Mouse (Mus musculus) hindbrain, embryonic 14.5 days (tissue): ENCODE data around the gene Tbp. TPM values are rescaled to one million over a fixed set of nuclear protein-coding genes. Genes with fewer than 3 reads are reported as not detected.

Source experiments
- ATAC-seq: fragments of 200-750 bp; cut with Nextera tagmentation; 2 replicates; pipeline ENCODE4 v1.8.0; 2017; ENCODE audit warnings: moderate number of reproducible peaks, mild to moderate bottlenecking, moderate TSS enrichment, moderate library complexity; ENCODE audit not compliant: low FRiP score
- DNase-seq: peaks from one replicate; pipeline ENCODE4 v3.0.0-alpha.2; 2015; ENCODE audit warnings: low spot score
- H3K27ac ChIP-seq: fragments of 300-500 bp; sonication (generic); 2 replicates; pipeline ENCODE4 v1.5.1; 2014; ENCODE audit warnings: mild to moderate bottlenecking, moderate library complexity
- H3K27me3 ChIP-seq: fragments of 300-500 bp; sonication (generic); 2 replicates; pipeline ENCODE4 v1.6.1; 2014; ENCODE audit warnings: mild to moderate bottlenecking, low read length, mixed read lengths; ENCODE audit not compliant: control insufficient read depth, insufficient read depth
- H3K36me3 ChIP-seq: fragments of 300-500 bp; sonication (generic); replicated peaks from 2 replicates; pipeline ENCODE4 v1.6.1; 2014; ENCODE audit not compliant: control insufficient read depth, insufficient read depth
- H3K4me1 ChIP-seq: fragments of 300-500 bp; sonication (generic); replicated peaks from 2 replicates; pipeline ENCODE4 v1.6.1; 2014; ENCODE audit warnings: antibody characterized with exemption, low read length, mixed read lengths; ENCODE audit not compliant: control insufficient read depth, insufficient read depth
- H3K4me2 ChIP-seq: fragments of 300-500 bp; sonication (generic); replicated peaks from 2 replicates; pipeline ENCODE4 v1.6.1; 2014; ENCODE audit warnings: mild to moderate bottlenecking, moderate library complexity
- H3K4me3 ChIP-seq: fragments of 300-500 bp; sonication (generic); replicated peaks from 2 replicates; pipeline ENCODE4 v1.5.1; 2014; ENCODE audit warnings: mild to moderate bottlenecking, low read length
- H3K9ac ChIP-seq: fragments of 300-500 bp; sonication (generic); 2 replicates; pipeline ENCODE4 v1.6.1; 2014
- H3K9me3 ChIP-seq: fragments of 300-500 bp; sonication (generic); 2 replicates; pipeline ENCODE4 v1.6.1; 2016; ENCODE audit warnings: low read length; ENCODE audit not compliant: control insufficient read depth
- whole genome bisulfite sequencing: fragments of 180-500 bp; shearing (Covaris S2); extraction: QIAGEN DNeasy Blood & Tissue Kit; methylation state at CpG from one replicate; pipeline ENCODE4 v1.1.7; 2014; 5-methylcytosine and 5-hydroxymethylcytosine counted together
- polyA plus RNA-seq: library from polyadenylated mRNA; unstranded; fragments of >200 nt; fragmentation: Nextera tagmentation; extraction: Ambion mirVana; gene quantifications from 2 replicates; pipeline ENCODE4 v1.2.1, GENCODE M21; 2014

The Tbp gene
- polyA plus RNA-seq, 1 experiment from 2014 or later, result 56.6 TPM

- H3K27ac ChIP-seq, result peak within 1 kb of the TSS; percentile 98
- under 1% methylated on average over 43 of the region's 43 CpGs for WGBS
- no peaks in the 10 kb centered on the region for H3K9me3 ChIP-seq
- ATAC-seq, result peak; percentile 99
- peak within 1 kb of the TSS; percentile 86 for H3K9ac ChIP-seq
- DNase-seq, result peak; percentile 100
- peaks cover 8% of the 10 kb centered on the region; the same call in 1 of the 2 replicates for H3K4me1 ChIP-seq
- H3K27me3 ChIP-seq, result no peaks in the 10 kb centered on the region
- H3K36me3 ChIP-seq, result no peaks in the 10 kb centered on the region
- peak within 1 kb of the TSS; percentile 50 for H3K4me3 ChIP-seq
- peak within 1 kb of the TSS; percentile 92 for H3K4me2 ChIP-seq
These were observed 64.6 kb downstream of the Tbp start, which contains the start of gene Prdm9 for GRCm38 (mm10) chr17:15564014-15564927. Gene Prdm9 (minus strand): TSS chr17:15564354.

- Histone ChIP-seq H3K36me3 (no peaks in the 10 kb centered on the region), H3K9ac (peak overlapping the region; percentile 86), H3K27ac (peak overlapping the region; percentile 98), H3K4me3 (peak overlapping the region; percentile 50), H3K9me3 (no peaks in the 10 kb centered on the region), H3K4me1 (peaks cover 8% of the 10 kb centered on the region; the same call in 1 of the 2 replicates), H3K4me2 (peak overlapping the region; percentile 75), H3K27me3 (no peaks in the 10 kb centered on the region)
- 49% methylated on average over 12 of the region's 12 CpGs for WGBS
- DNase-seq (no peak), ATAC-seq (no peak)
These were observed 65.2 kb downstream of the Tbp start for GRCm38 (mm10) chr17:15564928-15565300.

- H3K4me1 ChIP-seq, result peaks cover 8% of the 10 kb centered on the region; the same call in 1 of the 2 replicates
- no peak overlapping the region for H3K4me3 ChIP-seq
- WGBS, result 80% methylated on average over 5 of the region's 5 CpGs
- no peaks in the 10 kb centered on the region for H3K27me3 ChIP-seq
- H3K9ac ChIP-seq, result no peak overlapping the region
- no peak overlapping the region for H3K27ac ChIP-seq
- H3K9me3 ChIP-seq, result no peaks in the 10 kb centered on the region
- H3K36me3 ChIP-seq, result no peaks in the 10 kb centered on the region
- ATAC-seq, result no peak
- H3K4me2 ChIP-seq, result no peak overlapping the region
- DNase-seq, result no peak
These were observed 67.2 kb downstream of the Tbp start for GRCm38 (mm10) chr17:15566908-15567307.

- H3K4me1 ChIP-seq, result no peaks in the 10 kb centered on the region
- no peak overlapping the region for H3K9ac ChIP-seq
- WGBS, result 95% methylated on average over 1 of the region's 1 CpGs
- no peak overlapping the region for H3K4me3 ChIP-seq
- peaks cover 4% of the 10 kb centered on the region; the same call in 1 of the 2 replicates for H3K27me3 ChIP-seq
- H3K36me3 ChIP-seq, result no peaks in the 10 kb centered on the region
- H3K9me3 ChIP-seq, result no peaks in the 10 kb centered on the region
- H3K27ac ChIP-seq, result no peak overlapping the region
- no peak overlapping the region for H3K4me2 ChIP-seq
- ATAC-seq (no peak), DNase-seq (no peak)
These were observed 75.4 kb downstream of the Tbp start for GRCm38 (mm10) chr17:15575056-15575455.

GRCm38 (mm10) chr17:15577291-15577694, 77.6 kb downstream of the Tbp start:
- H3K4me3 ChIP-seq, result peak overlapping the region; percentile 29
- no peaks in the 10 kb centered on the region for H3K36me3 ChIP-seq
- DNase-seq, result peak; percentile 41
- peak overlapping the region; percentile 28; the same call in 1 of the 2 replicates for H3K9ac ChIP-seq
- H3K4me2 ChIP-seq, result peak overlapping the region; percentile 53
- no peaks in the 10 kb centered on the region for H3K4me1 ChIP-seq
- peaks cover 4% of the 10 kb centered on the region; the same call in 1 of the 2 replicates for H3K27me3 ChIP-seq
- H3K27ac ChIP-seq, result no peak overlapping the region
- under 1% methylated on average over 32 of the region's 32 CpGs for WGBS
- no peak for ATAC-seq
- no peaks in the 10 kb centered on the region for H3K9me3 ChIP-seq

Other genes starting within 250 kb of the Tbp start
- 12.5 and 15.1 TPM in 2 replicates for gene Dll1, start 123.0 kb upstream of the Tbp start, polyA plus RNA-seq
- gene Fam120b, start 103.7 kb upstream of the Tbp start, polyA plus RNA-seq, result 45.2 and 50.4 TPM in 2 replicates
- 241 and 266 TPM in 2 replicates for gene Psmb1, start 137 bp upstream of the Tbp start, polyA plus RNA-seq
- gene Pdcd2, start 27.4 kb downstream of the Tbp start, polyA plus RNA-seq, result 69.6 and 72.1 TPM in 2 replicates
- 0.37 and 0.48 TPM in 2 replicates for gene Prdm9, start 64.5 kb downstream of the Tbp start, polyA plus RNA-seq
- gene Chd1, start 205.1 kb downstream of the Tbp start, polyA plus RNA-seq, result 21.3 and 21.8 TPM in 2 replicates